Mouse (Mus musculus): ENCODE measurements around the gene Hoxa9. TPM values are rescaled to one million over a fixed set of nuclear protein-coding genes. Genes with fewer than 3 reads are reported as not detected.

Hoxa9 gene
- total RNA-seq, 2 experiments from 2014 or later = not detected

DNA sequence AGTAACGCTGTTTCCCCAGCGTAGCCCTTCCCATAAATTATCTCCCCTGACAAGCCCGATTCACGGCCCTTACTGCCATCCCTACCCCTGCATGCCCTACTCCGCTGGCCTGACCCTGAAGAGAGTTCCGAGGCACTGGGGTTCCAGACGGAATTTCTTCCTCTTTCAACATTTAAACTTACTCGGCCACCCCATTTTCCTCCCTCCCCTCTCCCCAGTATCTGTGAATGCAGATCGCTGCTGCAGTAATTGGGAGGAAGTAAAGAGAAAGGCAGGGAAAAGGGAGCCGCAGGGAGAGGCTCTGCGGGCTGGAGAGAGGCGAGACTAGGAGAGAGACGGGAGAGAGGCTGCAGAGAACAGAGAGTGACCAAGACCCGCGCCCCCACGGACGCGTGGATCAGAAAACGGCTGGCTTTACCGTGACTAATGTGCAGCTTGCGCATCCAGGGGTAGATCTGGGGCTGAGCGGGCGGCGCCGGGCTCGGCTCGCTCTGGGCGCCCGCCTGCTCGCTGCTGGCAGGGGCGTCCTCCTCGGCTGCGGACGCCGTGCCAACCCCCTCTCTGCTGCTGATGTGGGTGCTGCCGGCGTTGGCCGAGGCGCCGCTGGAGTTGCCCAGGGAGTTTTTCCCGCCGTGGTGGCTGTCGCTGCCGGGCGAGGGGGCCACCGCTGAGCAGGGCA, 27.4 kb downstream of the Hoxa9 start:
- no peak for DNase-seq

GRCm38 (mm10) chr6:52203121-52203370, 27.8 kb downstream of the Hoxa9 start:
- DNase-seq = no peak

DNA sequence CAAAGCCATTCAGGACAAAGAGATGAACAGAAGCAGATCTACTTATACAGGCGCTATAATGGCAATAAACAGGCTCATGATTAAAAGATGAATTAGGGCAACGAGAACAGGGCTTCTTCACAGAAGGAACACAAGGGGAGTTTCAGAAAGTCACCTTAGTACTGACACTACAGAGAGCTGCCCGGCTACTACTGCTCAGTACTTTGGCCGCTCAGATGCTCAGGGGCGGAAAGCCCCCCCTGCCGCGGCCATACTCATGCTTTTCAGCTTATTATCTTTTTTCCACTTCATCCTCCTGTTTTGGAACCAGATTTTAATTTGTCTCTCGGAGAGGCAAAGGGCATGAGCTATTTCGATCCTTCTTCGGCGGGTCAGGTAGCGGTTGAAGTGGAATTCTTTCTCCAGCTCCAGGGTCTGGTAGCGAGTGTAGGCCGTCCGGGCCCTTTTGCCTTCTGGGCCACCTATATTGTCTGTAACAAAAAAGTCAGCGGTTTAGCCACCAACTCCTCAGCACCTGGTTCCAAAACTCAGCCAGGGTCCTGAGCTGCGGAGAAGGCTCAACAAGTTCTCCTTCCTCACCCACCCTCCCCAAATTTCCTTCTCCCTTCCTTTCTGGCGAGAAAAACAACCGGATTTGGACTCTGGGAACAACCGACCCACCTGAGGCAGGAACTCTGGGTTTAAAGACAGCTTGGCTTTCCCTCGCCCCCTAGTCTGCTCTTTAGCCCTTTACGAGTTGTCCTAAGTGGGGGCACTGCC, 28.3 kb downstream of the Hoxa9 start:
- DNase-seq = no peak

DNA sequence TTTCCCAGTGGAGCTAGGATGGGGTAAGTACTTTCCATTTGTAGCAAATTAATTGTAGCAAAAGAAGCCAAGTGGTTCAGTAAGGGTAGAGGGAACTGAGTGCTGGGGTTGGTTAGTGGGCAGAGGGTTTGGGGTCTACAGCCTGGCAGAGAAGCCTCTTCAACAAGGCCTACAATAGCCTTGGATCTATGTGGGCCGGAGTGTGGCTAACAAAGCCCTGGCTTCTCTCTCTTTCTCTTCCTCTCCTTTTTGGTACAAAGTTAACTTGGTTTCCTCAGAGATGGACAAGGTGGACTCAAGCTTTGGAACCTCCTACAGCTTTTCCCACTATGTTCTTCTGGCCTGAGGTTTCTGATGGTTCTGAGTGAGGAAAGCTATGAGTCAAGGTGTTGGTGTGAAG, 29.6 kb downstream of the Hoxa9 start:
- no peak for DNase-seq

DNA sequence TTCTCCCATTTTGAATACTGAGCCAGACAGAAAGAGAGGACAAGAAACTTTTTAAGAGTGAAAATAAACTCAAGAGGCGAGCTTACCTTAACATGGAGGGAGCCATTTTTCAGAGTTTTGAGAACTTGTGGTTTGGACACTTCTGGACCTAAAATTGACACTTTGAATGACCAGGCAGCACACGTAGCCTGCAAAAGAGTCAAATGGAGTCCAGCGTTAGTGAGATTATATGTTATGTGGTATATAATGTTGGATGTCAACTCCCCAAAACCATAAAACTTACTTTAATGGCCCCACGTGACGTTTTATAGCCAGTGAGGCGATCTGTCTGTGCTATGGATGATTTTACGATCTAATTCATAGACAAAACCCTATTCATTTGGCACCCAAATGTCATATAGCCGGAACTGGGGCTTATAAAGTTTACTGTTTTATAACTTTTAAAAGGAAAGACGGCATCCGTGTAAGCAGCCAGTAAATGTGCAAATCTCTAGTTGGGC, 30.1 kb downstream of the Hoxa9 start:
- DNase-seq = no peak

DNA sequence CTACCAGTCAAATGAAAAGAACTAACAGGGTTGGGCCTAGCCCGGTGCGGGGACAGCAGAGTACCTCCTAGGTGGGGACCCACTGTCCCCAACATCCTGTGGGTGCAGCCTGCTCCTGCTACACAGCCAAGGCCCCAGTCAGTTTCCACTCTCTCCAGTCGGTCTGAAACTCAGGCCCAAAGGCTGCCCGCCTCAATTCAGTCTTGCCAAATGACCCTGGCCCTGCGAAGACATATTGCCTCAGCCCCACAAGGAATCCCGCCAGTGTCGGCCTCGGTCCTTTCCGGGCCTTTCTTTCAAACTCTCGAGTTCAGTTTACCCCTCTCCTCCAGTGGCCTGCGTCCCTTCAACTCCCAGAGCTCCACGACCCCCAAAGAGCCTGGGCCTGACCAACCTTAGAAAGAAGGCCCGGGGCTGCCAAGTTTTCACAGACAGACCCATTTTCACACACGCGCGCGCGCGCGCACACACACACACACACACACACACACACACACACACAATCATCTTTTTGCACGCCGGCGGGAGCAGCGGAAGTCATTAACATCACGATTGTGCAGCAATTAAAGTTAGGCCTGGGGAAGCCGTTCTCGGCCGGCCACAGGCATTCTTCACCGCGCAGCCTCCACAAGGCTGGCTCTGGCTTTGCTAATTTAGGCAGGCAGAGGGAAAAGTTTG, 30.7 kb downstream of the Hoxa9 start:
- no peak for DNase-seq

GRCm38 (mm10) chr6:52197271-52197670, 33.6 kb downstream of the Hoxa9 start:
- DNase-seq = peak; percentile 62

- no peak for DNase-seq
Observed at GRCm38 (mm10) chr6:52196811-52197210, 34.1 kb downstream of the Hoxa9 start.

- DNase-seq = no peak
Observed at GRCm38 (mm10) chr6:52194690-52195089, 36.2 kb downstream of the Hoxa9 start.

- DNase-seq = peak; percentile 79
Observed at GRCm38 (mm10) chr6:52191860-52192550, 38.9 kb downstream of the Hoxa9 start.

DNA sequence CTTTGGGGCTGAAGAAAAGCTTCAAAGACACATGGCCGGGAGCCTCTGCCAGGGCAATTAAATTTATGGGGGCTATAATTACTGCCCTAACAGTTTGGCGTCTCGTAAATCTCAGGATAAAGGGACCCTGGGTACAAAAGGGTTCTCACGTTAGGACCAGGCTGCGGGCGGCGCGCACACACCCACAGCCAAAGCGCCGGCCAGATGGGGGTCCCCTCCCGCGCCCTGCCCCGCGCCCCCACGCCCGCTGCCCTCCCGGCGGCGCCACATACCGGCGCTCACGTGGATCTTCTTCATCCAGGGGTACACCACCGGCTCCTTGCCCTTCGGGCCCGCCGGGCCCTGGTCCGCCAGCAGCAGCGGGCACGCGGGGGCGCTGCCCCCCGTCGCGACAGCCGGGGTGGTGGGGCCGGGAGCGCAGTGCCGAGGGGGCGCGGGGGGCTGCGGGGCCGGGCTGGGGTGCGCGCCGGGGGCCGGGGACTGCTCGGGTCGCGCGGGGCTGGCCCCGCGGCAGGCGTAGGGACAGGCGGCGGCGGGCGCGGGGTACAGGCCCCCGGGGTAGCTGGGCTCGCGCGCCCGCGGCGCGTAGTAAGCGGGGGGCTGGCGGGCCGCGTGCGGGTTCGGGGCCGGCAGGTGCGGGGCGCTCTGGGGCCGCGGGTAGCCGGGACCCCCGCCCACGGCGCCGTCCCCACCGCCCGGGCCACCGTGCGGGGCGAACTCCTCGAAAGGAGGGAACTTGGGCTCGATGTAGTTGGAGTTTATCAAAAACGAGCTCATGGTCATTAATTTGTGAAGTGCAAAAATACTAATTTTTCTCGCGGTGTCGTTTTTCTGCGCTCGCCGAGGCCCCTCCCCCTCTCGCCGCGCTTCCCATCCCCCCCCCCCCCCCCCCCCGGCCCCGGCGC, 39.7 kb downstream of the Hoxa9 start, which contains the start of gene Hoxa4:
TSS of gene Hoxa4 (minus strand) at position 848 of the 905 bp plus-strand sequence.
- DNase-seq = no peak

DNA sequence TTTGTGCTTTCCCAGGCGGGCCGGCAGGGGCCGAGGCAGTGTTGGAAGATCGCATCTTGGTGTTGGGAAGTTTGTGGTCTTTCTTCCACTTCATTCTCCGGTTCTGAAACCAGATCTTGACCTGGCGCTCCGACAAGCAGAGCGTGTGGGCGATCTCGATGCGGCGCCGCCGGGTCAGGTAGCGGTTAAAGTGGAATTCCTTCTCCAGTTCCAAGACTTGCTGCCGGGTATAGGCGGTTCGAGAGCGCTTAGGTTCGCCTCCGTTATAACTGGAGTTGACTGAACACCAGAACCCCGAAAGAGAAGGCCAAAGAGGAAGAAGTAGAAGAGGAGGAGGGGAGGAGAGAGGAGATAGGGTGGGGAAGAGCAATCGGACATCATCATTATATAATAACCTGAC, 40.5 kb downstream of the Hoxa9 start:
- DNase-seq = no peak

DNA sequence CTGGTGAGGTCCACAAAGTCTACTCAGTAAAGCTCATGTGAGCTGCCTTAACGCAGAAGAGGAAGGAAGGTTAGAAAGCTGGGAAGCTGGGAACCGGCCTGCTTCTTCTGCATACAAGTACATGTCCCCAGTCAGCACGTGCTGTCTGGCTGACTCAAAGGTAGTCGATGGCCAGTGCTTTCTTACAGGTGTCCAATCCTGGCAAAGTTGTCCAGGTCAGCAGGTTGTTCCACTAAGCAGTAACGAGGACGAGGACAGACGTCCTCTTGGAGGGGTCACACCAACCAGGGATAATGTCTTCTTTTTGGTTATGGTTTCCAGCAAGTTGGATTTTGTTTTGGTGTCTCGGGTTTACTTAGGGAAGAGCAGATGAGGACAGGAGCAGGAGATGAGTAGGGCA, 41.0 kb downstream of the Hoxa9 start:
- no peak for DNase-seq

DNA sequence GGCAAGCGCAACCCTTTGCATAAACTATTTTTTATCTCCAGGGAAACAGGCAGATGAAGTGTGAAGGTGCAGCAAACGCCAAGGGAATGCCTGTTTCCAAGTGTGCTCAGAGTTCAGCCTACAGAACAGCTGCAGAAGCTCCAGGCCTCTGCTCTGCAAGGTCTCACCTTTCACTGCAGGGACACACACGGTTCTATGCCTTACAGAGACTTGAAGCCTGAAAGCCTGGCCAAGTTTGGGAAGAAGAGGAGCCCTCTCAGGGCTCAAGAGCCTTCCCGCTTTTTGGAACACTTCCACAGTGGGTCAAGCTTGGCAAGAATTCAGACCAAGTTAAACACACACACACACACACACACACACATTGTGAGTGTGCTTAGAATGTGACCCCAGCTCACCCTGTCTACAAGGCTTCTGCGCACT, 41.7 kb downstream of the Hoxa9 start:
- DNase-seq = no peak

GRCm38 (mm10) chr6:52186500-52186899, 44.4 kb downstream of the Hoxa9 start:
- DNase-seq = no peak

GRCm38 (mm10) chr6:52185834-52186233, 45.1 kb downstream of the Hoxa9 start:
- no peak for DNase-seq

GRCm38 (mm10) chr6:52185222-52185621, 45.7 kb downstream of the Hoxa9 start:
- no peak for DNase-seq

- no peak for DNase-seq
Observed at GRCm38 (mm10) chr6:52184668-52185067, 46.2 kb downstream of the Hoxa9 start.

- DNase-seq = no peak
Observed at GRCm38 (mm10) chr6:52183311-52184080, 47.4 kb downstream of the Hoxa9 start.

- no peak for DNase-seq
Observed at GRCm38 (mm10) chr6:52182793-52183192, 48.1 kb downstream of the Hoxa9 start.

DNA sequence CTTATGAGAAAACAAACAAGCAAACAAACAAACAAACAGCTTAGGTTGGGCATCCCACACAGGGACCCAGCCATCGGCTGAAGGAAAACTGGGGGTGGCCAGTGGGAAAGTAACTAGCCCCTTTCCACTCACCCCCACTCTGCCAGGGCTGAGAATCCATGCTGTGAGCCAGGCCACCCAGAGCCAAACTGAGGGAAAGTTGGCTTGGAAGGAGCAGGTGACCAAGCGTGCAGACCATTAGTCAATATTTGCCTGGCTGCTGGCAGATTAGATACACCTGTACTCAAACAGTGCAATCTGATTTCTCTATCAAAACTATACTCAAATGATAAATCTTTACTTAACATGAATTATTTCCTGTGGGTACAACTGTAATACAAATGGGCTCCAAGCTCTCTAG, 48.9 kb downstream of the Hoxa9 start:
- no peak for DNase-seq

Data from heart, postnatal 4 days (tissue).